Mouse (Mus musculus) lung, postnatal 0 days (tissue): Measurements from ENCODE around the gene Dffb.

Experiments used
- CTCF ChIP-seq: IDR thresholded peaks from 2 replicates; pipeline ENCODE4 v1.5.1; 2016; ENCODE audit warnings: antibody characterized with exemption, mild to moderate bottlenecking
- EP300 ChIP-seq: IDR thresholded peaks from 2 replicates; pipeline ENCODE4 v1.6.1; 2016; ENCODE audit warnings: antibody characterized with exemption, mild to moderate bottlenecking, control low read depth

DNA sequence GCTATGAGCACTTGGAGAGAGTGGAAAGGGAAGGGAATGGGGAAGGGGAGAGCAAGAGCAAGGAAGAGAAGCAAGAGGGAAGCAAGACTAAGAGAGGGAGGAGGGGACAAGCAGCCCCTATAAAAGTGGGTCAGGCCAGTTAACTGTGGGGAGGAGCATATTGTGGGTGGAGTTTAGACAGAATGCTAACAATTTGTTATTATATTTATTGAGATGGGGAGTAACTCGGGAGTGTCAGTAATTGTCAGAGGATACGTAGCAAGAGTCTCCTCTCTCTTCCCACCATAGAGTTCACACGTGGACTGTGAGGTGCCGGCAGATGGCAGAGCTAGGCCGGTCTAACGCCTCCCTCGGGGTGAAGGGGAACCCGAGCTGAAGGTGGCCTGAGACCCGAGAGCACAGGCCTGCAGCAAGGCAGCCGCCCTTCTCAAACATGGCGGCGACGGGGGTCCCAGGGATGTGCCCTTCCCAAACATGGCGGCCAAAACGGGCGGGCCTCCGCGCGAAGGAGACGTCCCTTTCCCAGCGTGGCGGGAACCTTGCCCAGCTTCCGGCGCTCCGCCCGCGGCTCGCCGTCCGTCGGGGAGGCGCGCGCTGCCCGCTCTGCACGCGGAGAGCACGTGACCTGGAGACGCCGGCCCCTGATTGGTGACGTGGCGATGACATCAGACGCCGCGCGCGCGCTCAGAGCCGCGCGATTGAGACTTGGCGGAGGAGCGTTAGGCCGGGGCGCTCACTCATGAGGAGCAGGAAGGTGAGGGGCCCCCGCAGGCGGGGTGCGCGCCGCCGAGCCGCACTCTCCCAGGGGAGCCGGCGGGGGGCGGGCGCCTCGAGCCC lies 18.1 kb downstream of the Dffb start, which contains the start of gene A430005L14Rik:
- peak; percentile 53 for TF ChIP-seq CTCF
- no peak for TF ChIP-seq EP300
